Mouse (Mus musculus): ENCODE data around the gene Slc7a11. TPM values are rescaled to one million over a fixed set of nuclear protein-coding genes. Genes with fewer than 3 reads are reported as not detected.

Gene Slc7a11
- polyA plus RNA-seq, 1 experiment from 2014 or later, result 1.1 TPM

DNA sequence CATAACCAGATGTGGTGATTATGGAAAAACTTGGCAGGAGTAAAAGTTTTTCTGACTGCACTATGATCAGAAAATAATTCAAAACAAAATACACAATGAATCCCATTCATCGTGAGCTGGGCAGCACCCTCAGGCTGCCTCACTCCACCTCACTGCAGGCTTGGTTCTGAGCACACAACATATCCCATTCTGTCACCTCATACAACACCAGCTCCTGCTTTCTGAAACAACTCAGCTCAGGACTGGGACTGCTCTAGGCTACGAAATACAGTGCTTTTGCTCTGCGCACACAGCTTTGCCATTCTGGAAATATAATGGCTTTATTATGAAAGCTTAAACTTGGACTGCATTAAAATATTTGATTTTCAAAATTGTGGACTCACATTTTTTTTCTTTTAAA is 79.8 kb downstream of the Slc7a11 start:
- peaks cover 3% of the 10 kb centered on the region; the same call in 1 of the 2 replicates for H3K4me1 ChIP-seq
- no peaks in the 10 kb centered on the region for H3K9me3 ChIP-seq
- WGBS, result 30% methylated on average over 3 of the region's 3 CpGs
- no peak overlapping the region for H3K4me2 ChIP-seq
- no peaks in the 10 kb centered on the region for H3K36me3 ChIP-seq
- H3K9ac ChIP-seq, result 0 out of 2 replicates have a peak overlapping the region, but pooled peaks have one; percentile 7
- no peak overlapping the region for H3K4me3 ChIP-seq
- 0 out of 2 replicates have a peak, but pooled peaks have one; percentile 15 for ATAC-seq (ENCODE audit: insufficient number of reproducible peaks, insufficient read depth, low FRiP score, low TSS enrichment, low read depth)
- peak overlapping the region; percentile 34; the same call in 1 of the 2 replicates for H3K27ac ChIP-seq
- no peaks in the 10 kb centered on the region for H3K27me3 ChIP-seq

DNA sequence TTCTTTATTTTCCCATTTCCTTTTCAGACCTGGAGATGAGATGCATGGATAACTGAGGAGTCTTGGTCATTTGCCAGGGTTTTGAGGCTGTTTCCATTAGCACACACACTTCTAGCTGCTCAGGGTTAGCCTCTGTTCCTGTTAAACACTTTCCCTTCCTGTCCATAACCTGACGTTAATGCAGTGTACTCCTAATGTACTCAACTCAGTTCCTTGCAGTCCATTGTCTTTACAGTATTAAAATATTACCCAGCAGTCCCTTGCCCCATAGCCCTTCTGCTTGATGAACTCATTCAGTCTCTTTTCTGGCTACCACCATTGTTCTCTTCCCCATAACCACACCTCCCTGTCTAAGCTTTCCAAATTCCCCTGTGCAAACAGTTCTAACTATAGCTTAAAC is 96.3 kb downstream of the Slc7a11 start:
- H3K27me3 ChIP-seq, result no peaks in the 10 kb centered on the region
- no peaks in the 10 kb centered on the region for H3K9me3 ChIP-seq
- ATAC-seq (ENCODE audit: insufficient number of reproducible peaks, insufficient read depth, low FRiP score, low TSS enrichment, low read depth), result no peak
- H3K4me1 ChIP-seq, result no peaks in the 10 kb centered on the region
- H3K9ac ChIP-seq, result no peak overlapping the region
- H3K27ac ChIP-seq, result no peak overlapping the region
- no peaks in the 10 kb centered on the region for H3K36me3 ChIP-seq
- no peak overlapping the region for H3K4me2 ChIP-seq
- H3K4me3 ChIP-seq, result no peak overlapping the region
- WGBS, result 40% methylated on average over 1 of the region's 1 CpGs

- no peak for ATAC-seq (ENCODE audit: insufficient number of reproducible peaks, insufficient read depth, low FRiP score, low TSS enrichment, low read depth)
- H3K4me3 ChIP-seq, result no peak overlapping the region
- no peaks in the 10 kb centered on the region for H3K9me3 ChIP-seq
- no peak overlapping the region for H3K4me2 ChIP-seq
- no peaks in the 10 kb centered on the region for H3K27me3 ChIP-seq
- no peak overlapping the region for H3K9ac ChIP-seq
- 89% methylated on average over 1 of the region's 1 CpGs for WGBS
- H3K27ac ChIP-seq, result no peak overlapping the region
- H3K36me3 ChIP-seq, result no peaks in the 10 kb centered on the region
- H3K4me1 ChIP-seq, result no peaks in the 10 kb centered on the region
Observed at GRCm38 (mm10) chr3:50344411-50344810, 99.0 kb downstream of the Slc7a11 start.

- H3K4me2 ChIP-seq, result 0 out of 2 replicates have a peak overlapping the region, but pooled peaks have one; percentile 9
- no peaks in the 10 kb centered on the region for H3K36me3 ChIP-seq
- H3K9me3 ChIP-seq, result no peaks in the 10 kb centered on the region
- H3K27ac ChIP-seq, result 0 out of 2 replicates have a peak overlapping the region, but pooled peaks have one; percentile 16
- 42% methylated on average over 8 of the region's 8 CpGs for WGBS
- peaks cover 10% of the 10 kb centered on the region; the same call in 1 of the 2 replicates for H3K4me1 ChIP-seq
- H3K9ac ChIP-seq, result no peak overlapping the region
- no peak for ATAC-seq (ENCODE audit: insufficient number of reproducible peaks, insufficient read depth, low FRiP score, low TSS enrichment, low read depth)
- H3K27me3 ChIP-seq, result no peaks in the 10 kb centered on the region
- H3K4me3 ChIP-seq, result no peak overlapping the region
Observed at GRCm38 (mm10) chr3:50324524-50324923, 118.9 kb downstream of the Slc7a11 start.

- WGBS, result 64% methylated on average over 7 of the region's 7 CpGs
Observed at GRCm38 (mm10) chr3:50323881-50324280, 119.5 kb downstream of the Slc7a11 start.

GRCm38 (mm10) chr3:50320862-50321261 is 122.6 kb downstream of the Slc7a11 start:
- ATAC-seq (ENCODE audit: insufficient number of reproducible peaks, insufficient read depth, low FRiP score, low TSS enrichment, low read depth), result no peak
- H3K36me3 ChIP-seq, result no peaks in the 10 kb centered on the region
- H3K27me3 ChIP-seq, result no peaks in the 10 kb centered on the region
- no peak overlapping the region for H3K9ac ChIP-seq
- H3K4me1 ChIP-seq, result peaks cover 10% of the 10 kb centered on the region; the same call in 1 of the 2 replicates
- H3K27ac ChIP-seq, result no peak overlapping the region
- no peaks in the 10 kb centered on the region for H3K9me3 ChIP-seq
- 86% methylated on average over 2 of the region's 2 CpGs for WGBS
- no peak overlapping the region for H3K4me3 ChIP-seq
- H3K4me2 ChIP-seq, result no peak overlapping the region

More at GRCm38 (mm10) chr3:50323881-50324280, 119.5 kb downstream of the Slc7a11 start:
- Histone ChIP-seq H3K4me1 (peaks cover 10% of the 10 kb centered on the region; the same call in 1 of the 2 replicates), H3K36me3 (no peaks in the 10 kb centered on the region), H3K4me2 (no peak overlapping the region), H3K27me3 (no peaks in the 10 kb centered on the region), H3K4me3 (no peak overlapping the region), H3K9ac (no peak overlapping the region), H3K9me3 (no peaks in the 10 kb centered on the region), H3K27ac (0 out of 2 replicates have a peak overlapping the region, but pooled peaks have one; percentile 16)
- no peak for ATAC-seq (ENCODE audit: insufficient number of reproducible peaks, insufficient read depth, low FRiP score, low TSS enrichment, low read depth)

DNA sequence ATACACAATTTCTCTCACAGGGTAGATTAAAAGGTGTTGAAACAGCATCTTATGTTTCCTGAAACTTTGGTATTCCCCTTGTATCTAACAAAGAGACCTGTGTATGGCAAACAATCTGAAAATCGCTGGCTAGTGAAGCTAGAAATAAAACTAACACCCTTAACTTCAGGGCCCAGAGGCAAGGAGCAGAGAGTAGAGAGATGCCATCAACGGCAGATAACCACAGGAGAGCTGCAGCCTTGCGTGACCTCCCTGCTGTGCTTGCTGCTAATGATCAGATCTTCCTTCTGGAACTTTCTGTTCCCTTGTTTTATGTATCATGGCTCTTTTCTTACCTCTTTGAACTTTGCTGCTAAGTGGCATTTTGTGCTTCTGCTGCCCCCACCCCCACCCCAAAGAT is 125.3 kb downstream of the Slc7a11 start:
- no peaks in the 10 kb centered on the region for H3K4me1 ChIP-seq
- no peak for ATAC-seq (ENCODE audit: insufficient number of reproducible peaks, insufficient read depth, low FRiP score, low TSS enrichment, low read depth)
- 48% methylated on average over 3 of the region's 3 CpGs for WGBS

GRCm38 (mm10) chr3:50313816-50314215 is 129.6 kb downstream of the Slc7a11 start:
- no peak overlapping the region for H3K4me3 ChIP-seq
- H3K9ac ChIP-seq, result no peak overlapping the region
- ATAC-seq (ENCODE audit: insufficient number of reproducible peaks, insufficient read depth, low FRiP score, low TSS enrichment, low read depth), result no peak
- no peak overlapping the region for H3K4me2 ChIP-seq
- 69% methylated on average over 3 of the region's 3 CpGs for WGBS
- H3K36me3 ChIP-seq, result no peaks in the 10 kb centered on the region
- H3K9me3 ChIP-seq, result no peaks in the 10 kb centered on the region
- no peaks in the 10 kb centered on the region for H3K4me1 ChIP-seq
- no peaks in the 10 kb centered on the region for H3K27me3 ChIP-seq
- no peak overlapping the region for H3K27ac ChIP-seq

More for the DNA sequence above, 125.3 kb downstream of the Slc7a11 start:
- Histone ChIP-seq H3K27me3 (no peaks in the 10 kb centered on the region), H3K27ac (no peak overlapping the region), H3K36me3 (no peaks in the 10 kb centered on the region), H3K9ac (no peak overlapping the region), H3K4me3 (no peak overlapping the region), H3K9me3 (no peaks in the 10 kb centered on the region), H3K4me2 (no peak overlapping the region)

GRCm38 (mm10) chr3:50307339-50308327 is 135.8 kb downstream of the Slc7a11 start:
- H3K9ac ChIP-seq, result no peak overlapping the region
- no peaks in the 10 kb centered on the region for H3K27me3 ChIP-seq
- H3K36me3 ChIP-seq, result no peaks in the 10 kb centered on the region
- WGBS, result 46% methylated on average over 14 of the region's 14 CpGs
- no peak overlapping the region for H3K4me2 ChIP-seq
- H3K9me3 ChIP-seq, result no peaks in the 10 kb centered on the region
- no peak overlapping the region for H3K27ac ChIP-seq
- peaks cover 6% of the 10 kb centered on the region; the same call in 1 of the 2 replicates for H3K4me1 ChIP-seq
- no peak overlapping the region for H3K4me3 ChIP-seq
- peak; percentile 72; the same call in 1 of the 2 replicates for ATAC-seq (ENCODE audit: insufficient number of reproducible peaks, insufficient read depth, low FRiP score, low TSS enrichment, low read depth)

DNA sequence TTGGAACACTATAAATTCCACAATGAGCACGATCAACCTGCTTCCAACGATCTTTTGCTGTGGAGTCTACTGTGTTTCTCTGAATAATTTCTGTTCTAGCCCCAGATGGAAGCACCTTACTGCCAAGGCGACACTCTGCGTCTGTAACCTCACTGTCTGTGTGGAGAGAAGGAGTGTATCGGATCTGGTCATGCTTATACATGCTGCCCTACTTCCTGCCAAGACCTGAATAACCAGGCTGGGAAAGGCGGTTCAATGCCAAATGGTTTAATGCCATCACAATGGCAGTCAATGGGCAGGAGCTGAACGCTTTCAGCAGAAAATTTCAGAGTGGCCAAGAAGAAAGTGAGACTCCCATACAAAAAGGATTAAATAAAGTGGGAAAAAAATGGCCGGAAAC is 137.1 kb downstream of the Slc7a11 start:
- Histone ChIP-seq H3K27ac (no peak overlapping the region), H3K4me3 (no peak overlapping the region), H3K4me1 (peaks cover 6% of the 10 kb centered on the region; the same call in 1 of the 2 replicates), H3K9ac (no peak overlapping the region), H3K27me3 (no peaks in the 10 kb centered on the region), H3K4me2 (no peak overlapping the region), H3K9me3 (no peaks in the 10 kb centered on the region), H3K36me3 (no peaks in the 10 kb centered on the region)
- ATAC-seq (ENCODE audit: insufficient number of reproducible peaks, insufficient read depth, low FRiP score, low TSS enrichment, low read depth), result no peak
- WGBS, result 81% methylated on average over 8 of the region's 8 CpGs

- Histone ChIP-seq H3K36me3 (no peaks in the 10 kb centered on the region), H3K4me3 (no peak overlapping the region), H3K4me2 (no peak overlapping the region), H3K27ac (no peak overlapping the region), H3K27me3 (no peaks in the 10 kb centered on the region), H3K9me3 (no peaks in the 10 kb centered on the region), H3K4me1 (peaks cover 14% of the 10 kb centered on the region), H3K9ac (no peak overlapping the region)
- 54% methylated on average over 4 of the region's 4 CpGs for WGBS
- ATAC-seq (ENCODE audit: insufficient number of reproducible peaks, insufficient read depth, low FRiP score, low TSS enrichment, low read depth), result no peak
Observed at GRCm38 (mm10) chr3:50304137-50304536, 139.3 kb downstream of the Slc7a11 start.
